Mouse (Mus musculus): ENCODE results near the gene Zfyve9.

Gene Zfyve9

DNA sequence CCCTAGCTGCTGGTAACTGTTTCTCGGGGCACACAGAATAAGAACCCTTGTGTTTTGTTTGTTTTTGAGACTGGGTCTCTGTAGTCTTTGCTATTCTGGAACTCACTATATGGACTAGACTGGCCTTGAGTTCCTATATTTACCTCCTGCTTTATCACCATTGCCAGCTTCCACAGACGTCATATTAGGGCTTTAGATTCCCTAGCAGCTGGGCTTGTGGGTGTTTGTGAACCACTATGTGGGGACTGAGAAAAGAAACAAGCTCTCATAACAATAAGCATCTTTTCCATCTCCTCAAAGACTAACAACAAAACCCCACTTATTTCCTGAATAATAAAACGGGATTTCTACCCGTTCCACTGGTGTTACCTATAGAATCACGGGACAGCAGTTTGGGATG, 169.7 kb downstream of the Zfyve9 start:
- in situ Hi-C loops (cut with MboI) = no loop called here

DNA sequence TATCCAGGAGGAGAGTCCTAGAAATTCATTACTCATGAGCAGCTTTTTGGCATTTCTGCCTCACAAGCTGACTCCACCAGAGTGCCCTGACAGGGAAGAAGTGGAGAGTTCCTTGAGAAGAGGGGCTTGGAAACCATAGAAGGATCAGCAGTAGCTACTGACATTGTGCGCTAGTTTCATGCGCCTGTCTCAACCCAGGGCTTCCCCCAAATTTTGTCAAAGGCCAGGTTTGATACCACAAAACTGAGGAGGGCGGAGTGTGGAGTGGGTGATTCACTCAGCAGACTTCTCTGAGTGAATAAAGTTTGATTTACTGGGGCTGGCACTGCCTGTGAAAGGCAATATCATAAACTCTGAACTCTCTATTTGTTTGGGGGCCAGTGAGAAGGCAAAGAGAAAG, 171.9 kb downstream of the Zfyve9 start:
- in situ Hi-C loops (cut with MboI) = no loop called here

DNA sequence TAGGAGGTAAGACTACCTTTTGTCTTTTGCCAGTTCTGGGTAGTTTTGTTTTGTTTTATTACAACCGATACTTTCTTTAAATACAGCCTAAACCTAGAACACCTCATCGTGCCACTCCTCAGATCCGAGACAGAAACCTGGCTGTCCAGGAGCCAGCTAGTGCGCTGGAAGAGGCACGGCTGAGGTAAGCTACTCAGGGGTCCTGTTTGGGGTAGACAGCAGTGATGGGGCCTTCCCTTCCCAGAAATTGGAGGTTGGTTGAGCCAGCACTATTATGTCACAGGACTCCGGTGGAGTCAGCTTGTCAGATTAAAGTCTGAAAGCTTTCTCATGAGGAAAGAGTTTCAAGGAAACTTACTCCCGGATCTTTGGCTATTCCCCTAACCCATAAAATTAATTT, 178.7 kb downstream of the Zfyve9 start:
- in situ Hi-C loops (cut with MboI) = no loop called here

DNA sequence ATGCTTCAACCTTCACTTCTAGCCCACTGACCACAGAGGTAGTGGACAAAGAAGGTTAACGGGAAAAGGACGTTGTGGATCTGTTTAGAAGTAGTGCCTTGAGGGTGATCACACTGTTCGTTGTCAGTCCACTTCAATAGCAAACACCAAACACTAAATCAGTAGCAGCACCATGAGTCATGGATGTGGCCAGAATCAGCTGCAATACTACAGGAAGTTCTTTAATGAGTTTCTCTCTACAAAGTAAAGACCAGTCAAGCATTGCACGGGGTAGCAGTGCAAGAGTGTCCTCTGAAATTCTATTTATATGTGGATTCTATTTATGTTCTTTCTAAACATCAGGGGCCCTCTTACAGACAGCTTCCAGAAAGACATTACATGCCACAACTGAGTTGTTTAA, 182.3 kb downstream of the Zfyve9 start:
- in situ Hi-C loops (cut with MboI) = no loop called here

DNA sequence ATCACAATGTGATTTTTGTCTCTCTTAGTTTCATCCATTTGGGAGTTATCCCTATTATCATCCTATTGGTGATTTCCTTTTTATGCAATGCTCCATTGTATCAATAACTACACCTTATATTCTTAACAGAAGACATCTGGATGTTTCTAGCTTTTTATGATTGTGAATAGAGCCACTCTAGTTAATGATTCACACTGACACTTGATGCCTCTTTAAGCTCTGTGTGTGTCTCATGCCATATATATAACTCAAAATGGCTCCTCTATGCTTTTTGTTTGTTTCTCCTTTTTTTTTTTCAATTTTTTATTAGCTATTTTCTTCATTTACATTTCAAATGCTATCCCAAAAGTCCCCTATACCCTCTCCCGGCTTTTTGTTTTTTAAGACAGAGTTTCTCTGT, 184.8 kb downstream of the Zfyve9 start:
- in situ Hi-C loops (cut with MboI) = no loop called here

DNA sequence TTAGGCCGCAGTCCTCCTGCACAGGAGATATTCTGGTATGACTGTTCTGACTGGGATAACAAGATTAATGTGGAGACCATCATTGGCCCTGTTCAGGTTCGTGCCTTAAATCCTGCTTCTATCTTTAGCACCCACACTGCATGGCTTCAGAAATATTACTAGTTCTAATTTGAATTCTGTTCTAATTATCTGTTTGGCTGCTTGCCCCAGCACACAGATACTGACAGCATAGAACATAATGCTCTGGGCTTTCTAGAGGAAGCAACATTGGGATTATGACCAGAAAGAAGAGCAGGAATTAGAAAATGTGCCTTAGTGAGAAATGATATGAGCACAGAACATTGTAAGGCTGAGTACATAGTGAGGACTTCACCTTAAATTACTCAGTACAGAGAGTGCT, 187.2 kb downstream of the Zfyve9 start:
- in situ Hi-C loops (cut with MboI) = no loop called here

Measured in mature B cell (primary cell).